Mouse (Mus musculus) midbrain, embryonic 10.5 days (tissue): Measurements from ENCODE around the gene Pptc7. TPM values are rescaled to one million over a fixed set of nuclear protein-coding genes. Genes with fewer than 3 reads are reported as not detected.
A peak's percentile ranks its signal among the peaks of the same experiment; 100 is the strongest.

Experiments
- DNase-seq: peaks from one replicate; pipeline ENCODE4 v3.0.0-alpha.2; 2017; ENCODE audit warnings: low spot score
- H3K27ac ChIP-seq: fragments of 300-500 bp; sonication (generic); replicated peaks from 2 replicates; pipeline ENCODE4 v1.5.1; 2016; ENCODE audit warnings: mild to moderate bottlenecking
- H3K27me3 ChIP-seq: fragments of 300-500 bp; sonication (generic); 2 replicates; pipeline ENCODE4 v1.6.1; 2016; ENCODE audit warnings: low read depth, mild to moderate bottlenecking; ENCODE audit not compliant: poor library complexity, severe bottlenecking
- H3K36me3 ChIP-seq: fragments of 300-500 bp; sonication (generic); 2 replicates; pipeline ENCODE4 v1.6.1; 2016; ENCODE audit warnings: mild to moderate bottlenecking, moderate library complexity
- H3K4me1 ChIP-seq: fragments of 300-500 bp; sonication (generic); 2 replicates; pipeline ENCODE4 v1.6.1; 2016
- H3K4me3 ChIP-seq: fragments of 300-500 bp; sonication (generic); 2 replicates; pipeline ENCODE4 v1.5.1; 2016; ENCODE audit warnings: mild to moderate bottlenecking, moderate library complexity
- H3K9me3 ChIP-seq: fragments of 300-500 bp; sonication (generic); replicated peaks from 2 replicates; pipeline ENCODE4 v1.6.1; 2016; ENCODE audit warnings: mild to moderate bottlenecking
- WGBS: fragments of 180-500 bp; shearing (Covaris S2); methylation state at CpG from one replicate; pipeline ENCODE4 v1.1.7; 2016; 5-methylcytosine and 5-hydroxymethylcytosine counted together
- polyA plus RNA-seq: library from polyadenylated mRNA; unstranded; fragments of >200 nt; fragmentation: Nextera tagmentation; extraction: Ambion mirVana; gene quantifications from 2 replicates; pipeline ENCODE4 v1.2.1, GENCODE M21; 2016

Pptc7 gene
- polyA plus RNA-seq, 1 experiment from 2014 or later: 7.7 TPM

DNA sequence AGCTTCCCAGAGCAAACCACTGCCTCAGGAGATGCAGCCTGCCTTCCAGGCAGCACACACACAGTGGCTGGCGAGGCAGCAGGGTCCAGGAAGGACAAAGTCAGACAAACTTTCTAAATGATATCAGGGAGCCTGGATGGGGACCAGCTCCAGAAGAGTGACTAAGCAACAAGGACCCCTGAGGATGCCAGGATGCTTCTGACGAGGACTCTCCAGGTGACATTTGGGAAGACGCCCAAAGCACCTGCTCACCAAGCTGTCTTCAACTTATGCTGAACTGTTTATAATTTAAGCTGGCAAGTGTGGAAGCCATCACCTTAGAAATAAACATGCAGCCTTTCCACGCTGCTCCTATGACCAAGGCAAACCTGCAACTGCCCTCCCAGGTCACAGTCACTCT, 34.9 kb upstream of the Pptc7 start:
- no peak for DNase-seq
- Histone ChIP-seq H3K27ac (no peak overlapping the region), H3K4me1 (peaks cover 9% of the 10 kb centered on the region; the same call in 1 of the 2 replicates), H3K36me3 (peaks cover 90% of the 10 kb centered on the region), H3K4me3 (no peak overlapping the region), H3K9me3 (no peaks in the 10 kb centered on the region), H3K27me3 (no peaks in the 10 kb centered on the region)
- WGBS: 93% methylated on average over 4 of the region's 4 CpGs

DNA sequence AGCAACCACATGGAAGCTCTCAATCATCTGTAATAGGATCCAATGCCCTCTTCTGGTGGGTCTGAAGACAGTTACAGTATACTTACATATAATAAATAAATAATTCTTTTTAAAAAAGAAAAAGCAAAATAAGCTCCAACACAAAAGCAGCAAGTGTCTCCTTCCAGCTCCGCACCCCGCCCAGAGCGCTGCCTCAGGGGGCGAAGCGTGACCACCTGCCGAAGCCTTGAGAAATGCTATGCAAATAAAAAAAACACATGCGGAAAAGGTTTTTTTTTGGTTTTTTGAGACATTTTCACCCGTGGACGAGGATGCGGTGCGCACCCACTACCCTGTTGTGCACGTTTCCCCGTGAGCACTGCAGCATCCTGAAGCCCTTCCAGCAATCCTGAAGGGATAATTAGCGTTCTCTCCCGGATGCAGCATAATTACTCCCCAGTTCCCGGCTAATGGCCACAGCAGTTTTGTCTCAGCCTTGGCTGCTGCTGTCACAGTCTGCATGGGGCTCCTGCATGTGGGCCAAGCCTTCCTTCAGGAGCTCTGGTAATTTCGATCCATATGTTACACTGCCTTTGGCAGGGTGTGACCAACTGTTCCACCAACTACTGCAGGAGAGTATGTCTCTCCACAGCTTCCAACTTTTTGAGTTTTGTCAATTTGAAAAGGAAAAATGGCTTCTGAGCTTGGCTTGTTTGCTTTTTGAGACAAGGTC, 32.1 kb upstream of the Pptc7 start:
- no peaks in the 10 kb centered on the region for H3K27me3 ChIP-seq
- no peak for DNase-seq
- WGBS: 94% methylated on average over 17 of the region's 17 CpGs

DNA sequence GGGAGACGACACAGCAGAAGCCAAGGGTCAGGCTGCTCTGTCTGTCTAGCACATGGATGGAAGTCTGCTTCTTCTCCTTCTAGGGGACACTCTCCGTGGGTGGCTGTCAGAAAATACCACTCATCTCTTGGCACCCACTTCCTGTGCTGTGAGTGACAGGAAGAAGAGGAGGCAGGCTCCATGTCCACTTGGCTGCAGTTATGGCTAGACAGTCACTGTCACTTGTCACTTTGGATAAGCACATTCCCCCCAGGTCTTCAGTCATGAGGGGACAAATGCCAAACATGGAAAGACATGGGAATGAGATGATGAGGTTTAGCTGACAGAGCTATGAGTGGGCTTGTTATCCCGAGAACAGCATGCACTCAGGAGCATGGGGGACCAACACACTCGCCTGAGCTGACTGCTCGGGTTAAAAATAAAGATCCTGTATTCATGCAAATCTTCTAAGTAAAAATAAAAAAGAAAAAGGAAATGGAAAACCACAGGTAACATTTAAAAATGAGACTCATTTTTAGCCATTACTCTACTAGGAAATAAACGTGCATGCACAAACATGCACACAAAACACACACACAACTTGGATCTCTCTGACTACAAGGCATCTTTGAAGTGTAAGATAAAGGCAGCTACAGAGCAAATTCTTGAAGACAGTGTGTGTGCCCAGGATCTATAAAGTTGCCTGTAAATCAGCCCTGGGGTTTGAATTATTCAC, 26.0 kb upstream of the Pptc7 start:
- Histone ChIP-seq H3K36me3 (peaks cover 82% of the 10 kb centered on the region), H3K9me3 (no peaks in the 10 kb centered on the region), H3K27ac (no peak overlapping the region), H3K4me3 (no peak overlapping the region), H3K4me1 (peaks cover 28% of the 10 kb centered on the region), H3K27me3 (no peaks in the 10 kb centered on the region)
- 84% methylated on average over 6 of the region's 6 CpGs for WGBS
- no peak for DNase-seq

More for the DNA sequence above, 32.1 kb upstream of the Pptc7 start:
- H3K27ac ChIP-seq: no peak overlapping the region
- no peak overlapping the region for H3K4me3 ChIP-seq
- H3K9me3 ChIP-seq: no peaks in the 10 kb centered on the region
- H3K4me1 ChIP-seq: no peaks in the 10 kb centered on the region
- H3K36me3 ChIP-seq: peaks cover 99% of the 10 kb centered on the region

- WGBS: 53% methylated on average over 7 of the region's 7 CpGs
Observed at GRCm38 (mm10) chr5:122262104-122262503, 22.1 kb upstream of the Pptc7 start.

GRCm38 (mm10) chr5:122263933-122264905, 19.9 kb upstream of the Pptc7 start, which contains the start of gene Tctn1:
Tctn1 (minus strand) TSS chr5:122264460.
- WGBS: 2% methylated on average over 49 of the region's 49 CpGs
- peak within 1 kb of the TSS; percentile 94 for H3K27ac ChIP-seq
- peaks cover 41% of the 10 kb centered on the region for H3K4me1 ChIP-seq
- no peaks in the 10 kb centered on the region for H3K9me3 ChIP-seq
- peaks cover 21% of the 10 kb centered on the region for H3K36me3 ChIP-seq
- H3K4me3 ChIP-seq: peak within 1 kb of the TSS; percentile 88
- no peaks in the 10 kb centered on the region for H3K27me3 ChIP-seq
- DNase-seq: peak; percentile 96

More at GRCm38 (mm10) chr5:122262104-122262503, 22.1 kb upstream of the Pptc7 start:
- peaks cover 41% of the 10 kb centered on the region for H3K4me1 ChIP-seq
- 0 out of 2 replicates have a peak overlapping the region, but pooled peaks have one; percentile 33 for H3K27ac ChIP-seq
- H3K9me3 ChIP-seq: no peaks in the 10 kb centered on the region
- DNase-seq: no peak
- peaks cover 42% of the 10 kb centered on the region for H3K36me3 ChIP-seq
- no peaks in the 10 kb centered on the region for H3K27me3 ChIP-seq
- no peak overlapping the region for H3K4me3 ChIP-seq

DNA sequence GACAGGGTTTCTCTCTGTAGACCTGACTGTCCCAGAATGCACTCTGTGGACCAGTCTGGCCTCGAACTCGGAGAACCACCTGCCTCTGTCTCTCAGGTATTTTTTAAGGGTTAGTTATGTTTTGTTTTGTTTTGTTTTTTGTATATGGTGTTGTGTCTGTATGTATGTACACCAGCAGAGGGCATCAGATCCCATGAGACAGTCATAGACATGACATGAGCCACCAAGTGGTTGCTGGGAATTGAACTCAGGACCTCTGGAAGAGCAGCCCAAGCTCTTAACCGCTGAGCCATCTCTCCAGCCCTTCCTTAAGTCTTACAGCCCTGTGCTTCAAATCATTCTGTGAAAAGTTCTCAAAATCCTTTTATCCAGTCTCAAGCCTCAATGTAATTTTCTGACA, 19.0 kb upstream of the Pptc7 start:
- Histone ChIP-seq H3K27me3 (no peaks in the 10 kb centered on the region), H3K27ac (no peak overlapping the region), H3K4me3 (no peak overlapping the region), H3K4me1 (peaks cover 39% of the 10 kb centered on the region), H3K9me3 (no peaks in the 10 kb centered on the region), H3K36me3 (peaks cover 13% of the 10 kb centered on the region)
- WGBS: 63% methylated on average over 3 of the region's 3 CpGs
- no peak for DNase-seq

GRCm38 (mm10) chr5:122265942-122266341, 18.2 kb upstream of the Pptc7 start:
- no peaks in the 10 kb centered on the region for H3K27me3 ChIP-seq
- WGBS: 91% methylated on average over 2 of the region's 2 CpGs
- H3K4me3 ChIP-seq: no peak overlapping the region
- H3K36me3 ChIP-seq: peaks cover 6% of the 10 kb centered on the region
- no peaks in the 10 kb centered on the region for H3K9me3 ChIP-seq
- peaks cover 33% of the 10 kb centered on the region for H3K4me1 ChIP-seq
- DNase-seq: no peak
- H3K27ac ChIP-seq: no peak overlapping the region

- Histone ChIP-seq H3K27ac (no peak overlapping the region), H3K36me3 (no peaks in the 10 kb centered on the region), H3K9me3 (no peaks in the 10 kb centered on the region), H3K27me3 (no peaks in the 10 kb centered on the region), H3K4me1 (peaks cover 22% of the 10 kb centered on the region), H3K4me3 (no peak overlapping the region)
- no peak for DNase-seq
- WGBS: 78% methylated on average over 7 of the region's 7 CpGs
Observed at GRCm38 (mm10) chr5:122267136-122267535, 17.0 kb upstream of the Pptc7 start.

DNA sequence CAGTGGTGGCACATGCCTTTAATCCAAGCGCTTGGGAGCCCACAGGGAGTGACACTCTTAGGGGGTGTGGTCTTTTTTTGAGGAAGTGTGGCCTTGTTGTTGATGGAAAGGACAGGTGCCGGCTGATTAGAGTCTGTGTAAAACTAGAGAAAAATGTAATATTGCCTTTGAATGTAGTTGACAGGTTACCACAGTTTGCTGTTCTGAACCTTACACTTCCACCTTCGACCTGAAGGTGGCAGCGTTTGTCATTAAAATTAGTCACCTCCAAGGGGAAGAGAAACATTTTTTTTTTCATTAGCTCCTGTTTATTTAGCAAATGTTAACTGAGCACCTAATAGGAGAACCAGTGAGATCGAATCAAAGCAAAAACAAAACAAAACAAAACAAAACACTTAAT, 16.3 kb upstream of the Pptc7 start:
- DNase-seq: peak; percentile 47
- 29% methylated on average over 5 of the region's 5 CpGs for WGBS
- Histone ChIP-seq H3K4me1 (peaks cover 16% of the 10 kb centered on the region), H3K27me3 (no peaks in the 10 kb centered on the region), H3K9me3 (no peaks in the 10 kb centered on the region), H3K36me3 (no peaks in the 10 kb centered on the region), H3K4me3 (no peak overlapping the region), H3K27ac (no peak overlapping the region)

DNA sequence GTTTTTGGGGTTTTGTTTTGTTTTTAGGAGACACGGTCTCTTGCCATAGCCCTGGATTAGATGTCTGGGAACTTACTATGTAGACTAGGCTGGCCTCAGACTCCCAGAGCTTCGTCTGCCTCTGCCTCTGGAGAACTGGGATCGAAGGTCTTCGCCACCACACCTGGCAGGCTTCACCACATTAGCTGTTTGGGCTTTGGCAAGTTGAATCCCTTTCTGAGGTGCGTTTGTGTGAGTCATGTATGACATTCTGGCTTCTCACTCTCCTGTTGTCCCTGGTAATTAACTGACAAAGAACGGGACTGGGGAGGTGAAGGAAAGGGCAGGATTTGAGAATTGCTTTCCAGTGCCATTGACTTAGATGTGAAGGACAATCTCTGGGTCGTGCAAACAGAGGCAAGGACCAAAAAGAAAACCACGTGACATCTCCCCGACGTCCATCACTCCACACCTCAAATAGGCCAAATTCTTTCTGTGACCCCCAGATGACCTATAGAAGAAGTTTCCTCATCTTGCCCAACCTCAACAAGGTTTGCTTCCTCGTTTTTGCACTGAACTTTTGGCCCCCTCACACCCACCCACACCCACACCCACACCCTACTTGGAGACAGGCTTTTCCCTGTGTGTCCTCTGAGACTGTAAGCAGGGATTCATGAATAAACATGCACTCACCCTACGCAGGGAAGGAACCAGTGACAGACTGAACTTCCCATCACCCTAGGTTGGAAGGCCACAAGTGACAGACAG, 15.1 kb upstream of the Pptc7 start:
- Histone ChIP-seq H3K4me3 (no peak overlapping the region), H3K27me3 (no peaks in the 10 kb centered on the region), H3K4me1 (peaks cover 4% of the 10 kb centered on the region; the same call in 1 of the 2 replicates), H3K36me3 (no peaks in the 10 kb centered on the region), H3K27ac (no peak overlapping the region), H3K9me3 (no peaks in the 10 kb centered on the region)
- DNase-seq: no peak
- WGBS: 81% methylated on average over 12 of the region's 12 CpGs

GRCm38 (mm10) chr5:122272821-122273220, 11.3 kb upstream of the Pptc7 start:
- no peaks in the 10 kb centered on the region for H3K36me3 ChIP-seq
- H3K27me3 ChIP-seq: no peaks in the 10 kb centered on the region
- no peak overlapping the region for H3K27ac ChIP-seq
- 89% methylated on average over 5 of the region's 5 CpGs for WGBS
- no peak overlapping the region for H3K4me3 ChIP-seq
- no peaks in the 10 kb centered on the region for H3K9me3 ChIP-seq
- peaks cover 14% of the 10 kb centered on the region for H3K4me1 ChIP-seq
- no peak for DNase-seq

DNA sequence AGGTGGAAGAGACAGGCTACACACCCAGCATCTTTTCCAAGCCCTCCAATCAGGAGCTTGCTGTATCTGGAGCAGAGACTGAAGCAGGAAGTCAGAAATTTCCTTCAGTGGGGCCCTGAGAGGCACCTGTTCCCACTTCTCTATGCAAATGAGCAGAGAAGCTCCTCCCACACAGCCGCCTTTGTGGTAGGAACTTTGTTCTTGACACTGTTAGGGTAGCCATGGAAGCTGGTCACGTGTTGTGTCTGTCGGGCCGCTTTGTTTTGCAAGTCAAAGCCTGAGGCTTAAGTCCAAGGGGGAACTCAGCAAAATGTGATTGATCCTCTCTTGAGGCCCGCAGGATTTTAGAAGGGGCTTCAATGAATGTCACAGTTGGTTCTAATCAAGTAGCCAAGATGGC, 9.4 kb upstream of the Pptc7 start:
- H3K27me3 ChIP-seq: no peaks in the 10 kb centered on the region; the same call in 1 of the 2 replicates
- H3K4me1 ChIP-seq: peaks cover 14% of the 10 kb centered on the region
- no peaks in the 10 kb centered on the region for H3K36me3 ChIP-seq
- no peaks in the 10 kb centered on the region for H3K9me3 ChIP-seq
- H3K4me3 ChIP-seq: no peak overlapping the region
- 0 out of 2 replicates have a peak overlapping the region, but pooled peaks have one; percentile 42 for H3K27ac ChIP-seq
- DNase-seq: peak; percentile 57
- WGBS: 15% methylated on average over 5 of the region's 5 CpGs
